Mouse (Mus musculus): Measurements from ENCODE around the gene Gcnt1. TPM values are rescaled to one million over a fixed set of nuclear protein-coding genes. Genes with fewer than 3 reads are reported as not detected.

Gene Gcnt1
- polyA plus RNA-seq (2015; fragmentation: Nextera tagmentation; extraction: Ambion mirVana), result 17.9 and 25.0 TPM in 2 replicates

- Histone ChIP-seq H3K9me3 (replicated peaks) (no peaks in the 10 kb centered on the region), H3K4me2 (no peak within 1 kb of the TSS), H3K9ac (no peak within 1 kb of the TSS), H3K27ac (no peak within 1 kb of the TSS), H3K36me3 (no peaks in the 10 kb centered on the region), H3K4me3 (replicated peaks) (no peak within 1 kb of the TSS), H3K27me3 (no peaks in the 10 kb centered on the region), H3K4me1 (replicated peaks) (peaks cover 13% of the 10 kb centered on the region)
- DNase-seq, result no peak
- no peak for ATAC-seq (ENCODE audit: low read depth)
- 55% methylated on average over 3 of the region's 3 CpGs for WGBS (ENCODE audit: insufficient replicate concordance)
These were observed at the start of gene Gcnt1 for GRCm38 (mm10) chr19:17372701-17373100. Gene Gcnt1 (minus strand): TSS chr19:17372844.

DNA sequence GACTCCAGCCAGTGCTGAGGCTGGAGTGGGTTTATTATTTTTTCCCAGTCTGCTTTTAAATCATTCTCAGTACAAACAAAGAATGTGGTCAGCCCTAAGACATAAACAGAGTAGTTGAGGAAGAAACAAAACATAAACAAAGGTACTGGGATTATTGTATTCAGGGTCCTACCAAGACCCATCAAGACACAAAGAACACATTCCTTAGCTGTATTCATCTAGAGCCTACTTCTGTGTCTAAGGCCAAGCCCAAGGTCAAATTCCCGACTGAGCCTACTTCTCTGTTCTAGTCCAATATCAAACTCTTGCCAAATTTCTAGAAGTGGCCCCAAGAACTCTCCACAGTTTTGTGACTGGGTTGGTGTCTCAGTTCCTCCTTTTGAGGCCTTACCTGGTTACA lies 45.2 kb upstream of the Gcnt1 start:
- no peak overlapping the region for H3K27ac ChIP-seq
- 45% methylated on average over 1 of the region's 1 CpGs for WGBS (ENCODE audit: insufficient replicate concordance)

DNA sequence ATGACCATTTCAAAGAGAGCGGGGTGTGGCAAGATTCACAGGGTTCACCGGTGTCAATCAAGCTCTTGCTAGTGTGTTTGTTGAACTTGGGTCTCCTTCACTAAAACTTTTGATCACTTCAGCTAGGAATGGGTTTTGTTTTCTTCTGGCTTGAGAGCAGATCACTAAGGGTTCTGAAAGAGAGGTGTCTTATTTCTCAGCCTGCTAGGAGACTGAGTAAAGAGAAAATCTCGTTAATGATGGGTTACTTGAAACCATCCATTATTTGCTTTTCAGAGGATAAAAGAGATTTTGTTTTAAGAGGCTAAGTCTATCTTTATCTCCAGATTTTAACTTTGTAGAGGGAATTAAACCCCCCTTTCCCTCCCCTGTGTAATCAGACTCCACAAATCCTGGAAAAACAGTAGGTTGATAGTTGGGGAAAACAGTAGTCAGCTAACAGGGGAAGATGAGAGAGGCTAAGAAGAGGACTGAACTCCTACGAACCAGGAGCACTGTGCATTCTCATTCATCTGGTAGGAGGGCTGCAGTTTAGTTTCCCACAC lies 40.3 kb upstream of the Gcnt1 start:
- Histone ChIP-seq H3K9me3 (replicated peaks) (no peaks in the 10 kb centered on the region), H3K4me2 (no peak overlapping the region), H3K4me1 (replicated peaks) (peaks cover 16% of the 10 kb centered on the region), H3K4me3 (replicated peaks) (no peak overlapping the region), H3K27me3 (no peaks in the 10 kb centered on the region), H3K9ac (no peak overlapping the region), H3K27ac (no peak overlapping the region), H3K36me3 (no peaks in the 10 kb centered on the region)
- WGBS (ENCODE audit: insufficient replicate concordance), result 58% methylated on average over 4 of the region's 4 CpGs
- DNase-seq (no peak), ATAC-seq (ENCODE audit: low read depth) (no peak)

More for the DNA sequence above, 45.2 kb upstream of the Gcnt1 start:
- Histone ChIP-seq H3K4me1 (replicated peaks) (no peaks in the 10 kb centered on the region), H3K4me2 (no peak overlapping the region), H3K4me3 (replicated peaks) (no peak overlapping the region), H3K9me3 (replicated peaks) (no peaks in the 10 kb centered on the region), H3K27me3 (no peaks in the 10 kb centered on the region), H3K9ac (no peak overlapping the region), H3K36me3 (no peaks in the 10 kb centered on the region)
- no peak for DNase-seq
- no peak for ATAC-seq (ENCODE audit: low read depth)

- peaks cover 26% of the 10 kb centered on the region for H3K4me1 ChIP-seq (replicated peaks)
- H3K9me3 ChIP-seq (replicated peaks), result no peaks in the 10 kb centered on the region
- no peak overlapping the region for H3K4me2 ChIP-seq
- DNase-seq (no peak), ATAC-seq (ENCODE audit: low read depth) (peak; percentile 68)
- WGBS (ENCODE audit: insufficient replicate concordance), result 28% methylated on average over 5 of the region's 5 CpGs
- peak overlapping the region; percentile 37 for H3K27ac ChIP-seq
- no peaks in the 10 kb centered on the region for H3K36me3 ChIP-seq
- H3K9ac ChIP-seq, result no peak overlapping the region
- no peaks in the 10 kb centered on the region for H3K27me3 ChIP-seq
- no peak overlapping the region for H3K4me3 ChIP-seq (replicated peaks)
These were observed 37.9 kb upstream of the Gcnt1 start for GRCm38 (mm10) chr19:17410465-17411065.

GRCm38 (mm10) chr19:17409351-17409750 lies 36.7 kb upstream of the Gcnt1 start:
- Histone ChIP-seq H3K27ac (no peak overlapping the region), H3K9me3 (replicated peaks) (no peaks in the 10 kb centered on the region), H3K4me3 (replicated peaks) (no peak overlapping the region), H3K36me3 (no peaks in the 10 kb centered on the region), H3K4me2 (no peak overlapping the region), H3K9ac (no peak overlapping the region), H3K4me1 (replicated peaks) (peaks cover 26% of the 10 kb centered on the region), H3K27me3 (no peaks in the 10 kb centered on the region)
- 53% methylated on average over 3 of the region's 3 CpGs for WGBS (ENCODE audit: insufficient replicate concordance)
- ATAC-seq (ENCODE audit: low read depth) (no peak), DNase-seq (no peak)

GRCm38 (mm10) chr19:17408591-17408990 lies 35.9 kb upstream of the Gcnt1 start:
- Histone ChIP-seq H3K4me3 (replicated peaks) (no peak overlapping the region), H3K9ac (no peak overlapping the region), H3K4me2 (no peak overlapping the region), H3K27ac (no peak overlapping the region), H3K36me3 (no peaks in the 10 kb centered on the region), H3K4me1 (replicated peaks) (peaks cover 26% of the 10 kb centered on the region), H3K9me3 (replicated peaks) (no peaks in the 10 kb centered on the region), H3K27me3 (no peaks in the 10 kb centered on the region)
- DNase-seq (no peak), ATAC-seq (ENCODE audit: low read depth) (peak; percentile 40; the same call in 1 of the 2 replicates)

- DNase-seq (peak; percentile 42), ATAC-seq (ENCODE audit: low read depth) (peak; percentile 81)
- Histone ChIP-seq H3K27me3 (no peaks in the 10 kb centered on the region), H3K4me1 (replicated peaks) (peaks cover 26% of the 10 kb centered on the region), H3K9me3 (replicated peaks) (no peaks in the 10 kb centered on the region), H3K9ac (no peak overlapping the region), H3K4me2 (no peak overlapping the region), H3K4me3 (replicated peaks) (no peak overlapping the region), H3K27ac (peak overlapping the region; percentile 55), H3K36me3 (no peaks in the 10 kb centered on the region)
- WGBS (ENCODE audit: insufficient replicate concordance), result 75% methylated on average over 5 of the region's 5 CpGs
These were observed 34.2 kb upstream of the Gcnt1 start for GRCm38 (mm10) chr19:17406823-17407222.

DNA sequence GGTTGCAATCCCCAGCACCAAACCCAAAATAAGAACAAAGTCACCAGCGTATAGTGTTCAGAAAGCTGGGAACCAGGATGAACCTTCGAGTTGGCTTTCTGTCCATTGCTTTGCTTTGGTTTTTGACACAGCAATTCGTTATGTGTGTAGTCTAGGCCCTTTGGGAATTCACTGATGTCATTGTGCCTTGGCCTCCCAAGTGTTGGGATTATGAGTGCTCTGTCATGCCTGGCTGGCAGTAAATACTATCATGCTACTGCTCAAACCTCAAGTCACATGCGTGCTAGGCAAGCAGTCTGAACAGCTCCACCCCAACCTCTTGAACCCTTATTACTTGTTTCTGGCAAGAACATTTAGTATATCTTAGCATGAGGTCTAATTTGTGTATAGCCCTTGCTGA lies 30.5 kb upstream of the Gcnt1 start:
- Histone ChIP-seq H3K9ac (no peak overlapping the region), H3K9me3 (replicated peaks) (no peaks in the 10 kb centered on the region), H3K27ac (no peak overlapping the region), H3K36me3 (peaks cover 26% of the 10 kb centered on the region), H3K4me1 (replicated peaks) (peaks cover 12% of the 10 kb centered on the region), H3K27me3 (no peaks in the 10 kb centered on the region), H3K4me2 (no peak overlapping the region), H3K4me3 (replicated peaks) (no peak overlapping the region)
- WGBS (ENCODE audit: insufficient replicate concordance), result 76% methylated on average over 4 of the region's 4 CpGs
- ATAC-seq (ENCODE audit: low read depth) (peak; percentile 28; the same call in 1 of the 2 replicates), DNase-seq (no peak)

DNA sequence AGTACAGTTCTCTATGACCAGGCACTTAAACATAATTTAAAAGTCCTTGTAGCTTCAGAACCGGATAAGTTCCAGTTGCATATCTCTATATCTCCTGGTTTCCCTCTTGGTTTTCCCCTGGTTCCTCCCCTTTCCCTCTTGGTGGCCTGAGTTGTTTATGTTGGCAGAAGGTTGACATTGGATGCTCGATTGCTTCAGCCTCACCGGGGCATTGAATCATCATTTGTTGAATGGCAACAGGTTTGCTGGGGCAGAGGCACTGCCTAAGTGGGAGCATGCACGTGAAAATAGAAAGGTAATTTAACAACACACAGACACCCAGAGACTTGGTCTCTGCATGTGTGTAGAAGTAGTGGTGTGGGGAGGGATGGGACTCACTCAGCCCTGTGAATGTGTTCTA lies 27.9 kb upstream of the Gcnt1 start:
- ATAC-seq (ENCODE audit: low read depth), result no peak
- H3K27ac ChIP-seq, result no peak overlapping the region
- H3K9ac ChIP-seq, result no peak overlapping the region
- H3K4me1 ChIP-seq (replicated peaks), result peaks cover 18% of the 10 kb centered on the region
- no peaks in the 10 kb centered on the region for H3K9me3 ChIP-seq (replicated peaks)
- H3K4me3 ChIP-seq (replicated peaks), result no peak overlapping the region
- no peak overlapping the region for H3K4me2 ChIP-seq
- H3K27me3 ChIP-seq, result no peaks in the 10 kb centered on the region
- 84% methylated on average over 4 of the region's 4 CpGs for WGBS (ENCODE audit: insufficient replicate concordance)
- peaks cover 50% of the 10 kb centered on the region for H3K36me3 ChIP-seq
- no peak for DNase-seq

- Histone ChIP-seq H3K9ac (no peak overlapping the region), H3K4me3 (replicated peaks) (no peak overlapping the region), H3K27me3 (no peaks in the 10 kb centered on the region), H3K4me2 (no peak overlapping the region), H3K36me3 (peaks cover 50% of the 10 kb centered on the region), H3K9me3 (replicated peaks) (no peaks in the 10 kb centered on the region), H3K4me1 (replicated peaks) (peaks cover 24% of the 10 kb centered on the region), H3K27ac (no peak overlapping the region)
- ATAC-seq (ENCODE audit: low read depth), result no peak
- WGBS (ENCODE audit: insufficient replicate concordance), result 79% methylated on average over 4 of the region's 4 CpGs
- DNase-seq, result no peak
These were observed 27.3 kb upstream of the Gcnt1 start for GRCm38 (mm10) chr19:17399965-17400364.

DNA sequence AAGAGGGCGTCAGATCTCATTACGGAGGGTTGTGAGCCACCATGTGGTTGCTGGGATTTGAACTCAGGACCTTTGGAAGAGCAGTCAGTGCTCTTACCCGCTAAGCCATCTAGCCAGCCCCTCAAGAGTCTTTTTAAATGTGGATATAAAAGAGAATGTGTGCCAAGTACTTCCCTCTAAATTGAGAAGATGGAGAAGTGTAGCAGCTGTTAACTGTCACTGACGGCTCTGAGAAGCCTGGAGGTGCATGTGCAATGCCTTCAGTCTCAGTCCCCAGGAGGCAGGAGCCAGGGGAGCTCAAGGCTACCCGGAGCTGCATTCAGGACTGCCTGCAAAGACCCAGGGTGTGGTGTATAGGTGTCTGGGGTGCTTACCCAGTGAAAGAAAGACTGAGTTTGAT lies 25.3 kb upstream of the Gcnt1 start:
- Histone ChIP-seq H3K36me3 (peaks cover 50% of the 10 kb centered on the region), H3K9me3 (replicated peaks) (no peaks in the 10 kb centered on the region), H3K27ac (no peak overlapping the region), H3K4me2 (no peak overlapping the region), H3K27me3 (no peaks in the 10 kb centered on the region), H3K9ac (no peak overlapping the region), H3K4me3 (replicated peaks) (no peak overlapping the region), H3K4me1 (replicated peaks) (peaks cover 35% of the 10 kb centered on the region)
- WGBS (ENCODE audit: insufficient replicate concordance), result 72% methylated on average over 5 of the region's 5 CpGs
- ATAC-seq (ENCODE audit: low read depth) (no peak), DNase-seq (no peak)

GRCm38 (mm10) chr19:17396802-17397201 lies 24.2 kb upstream of the Gcnt1 start:
- H3K36me3 ChIP-seq, result peaks cover 50% of the 10 kb centered on the region
- H3K4me2 ChIP-seq, result no peak overlapping the region
- no peaks in the 10 kb centered on the region for H3K27me3 ChIP-seq
- WGBS (ENCODE audit: insufficient replicate concordance), result 33% methylated on average over 4 of the region's 4 CpGs
- peaks cover 38% of the 10 kb centered on the region for H3K4me1 ChIP-seq (replicated peaks)
- no peak overlapping the region for H3K9ac ChIP-seq
- H3K27ac ChIP-seq, result no peak overlapping the region
- no peaks in the 10 kb centered on the region for H3K9me3 ChIP-seq (replicated peaks)
- DNase-seq, result no peak
- no peak for ATAC-seq (ENCODE audit: low read depth)
- H3K4me3 ChIP-seq (replicated peaks), result no peak overlapping the region
